Mouse (Mus musculus): Measurements from ENCODE around the gene Rbm34. TPM values are rescaled to one million over a fixed set of nuclear protein-coding genes. Genes with fewer than 3 reads are reported as not detected.
"Not testable (repeated sequence)": the region's sequence is repeated elsewhere in the genome, so short reads cannot be mapped to it uniquely, and the experiment has no call there.

Gene Rbm34
- polyA plus RNA-seq (2015; fragmentation: Nextera tagmentation; extraction: Ambion mirVana) = 23.1 and 23.7 TPM in 2 replicates

DNA sequence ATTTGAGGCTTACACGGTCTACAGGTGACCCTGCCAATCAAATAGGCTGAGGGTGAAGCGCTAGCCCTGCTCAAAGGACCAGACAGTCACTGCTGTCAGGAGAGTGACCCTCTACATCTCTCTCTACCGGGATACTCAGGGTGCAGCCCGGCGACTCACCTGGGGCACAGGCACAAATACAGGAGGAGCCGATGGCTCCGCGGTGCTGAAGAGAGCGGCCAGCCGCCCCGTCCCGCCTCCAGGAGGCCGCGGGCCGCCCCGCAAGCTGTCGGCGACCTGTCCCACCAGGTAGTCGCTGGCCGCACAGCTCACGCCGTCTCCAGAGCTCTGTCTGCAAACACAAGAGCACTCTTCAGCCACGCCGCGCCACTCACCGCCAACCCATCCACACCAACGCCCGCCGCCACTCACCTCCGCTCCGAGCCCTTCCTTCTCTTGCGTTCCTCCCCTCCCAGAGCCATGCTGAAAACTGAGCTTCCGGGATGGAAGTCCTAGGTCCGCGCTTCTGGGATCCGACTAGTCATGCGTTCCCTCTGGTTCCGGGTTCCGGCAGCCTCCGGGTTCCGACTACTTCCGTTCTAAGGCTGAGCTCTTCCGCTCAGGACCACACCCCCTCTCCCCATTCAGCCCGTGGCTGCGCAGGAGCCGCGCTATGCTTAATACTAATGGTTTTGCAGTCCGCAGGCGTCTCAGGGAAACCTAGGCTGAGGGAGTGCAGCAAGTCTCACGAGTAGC is at the start of gene Rbm34:
Gene Rbm34, minus strand, starts transcription at position 493 of the 735 bp plus-strand sequence.
- H3K27ac ChIP-seq (replicated peaks) = peak within 1 kb of the TSS; percentile 83
- under 1% methylated on average over 50 of the region's 50 CpGs for WGBS
- no peaks in the 10 kb centered on the region for H3K9me3 ChIP-seq (replicated peaks)
- no peaks in the 10 kb centered on the region for H3K27me3 ChIP-seq
- H3K36me3 ChIP-seq = peaks cover 30% of the 10 kb centered on the region
- ATAC-seq (ENCODE audit: insufficient number of reproducible peaks, low FRiP score, low TSS enrichment, low read depth) = peak; percentile 97
- peak within 1 kb of the TSS; percentile 57 for H3K9ac ChIP-seq
- H3K4me3 ChIP-seq (replicated peaks) = peak within 1 kb of the TSS; percentile 77
- peaks cover 9% of the 10 kb centered on the region for H3K4me1 ChIP-seq
- H3K4me2 ChIP-seq (replicated peaks) = peak within 1 kb of the TSS; percentile 90

DNA sequence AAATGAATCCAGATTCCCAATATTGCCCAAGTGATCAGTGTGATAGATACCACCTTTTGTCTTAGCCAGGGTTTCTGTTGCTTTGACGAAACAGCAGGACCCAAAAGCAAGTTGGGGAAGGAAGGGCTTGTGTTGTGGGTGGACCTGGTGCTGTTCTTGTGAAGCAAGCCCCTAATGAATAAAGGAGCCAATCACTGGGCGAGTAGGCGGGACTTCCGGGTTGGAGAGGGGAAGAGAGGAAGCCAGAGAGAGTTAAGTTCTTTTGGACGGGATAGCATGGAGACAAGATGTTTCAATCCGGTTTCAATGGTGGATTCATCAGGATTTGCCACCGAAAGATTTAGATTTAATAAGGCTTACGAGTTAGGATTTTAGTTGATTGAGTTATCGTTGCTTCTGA is 40.8 kb upstream of the Rbm34 start:
- Histone ChIP-seq H3K9me3 (replicated peaks) (no peaks in the 10 kb centered on the region), H3K4me1 (no peaks in the 10 kb centered on the region), H3K27me3 (no peaks in the 10 kb centered on the region), H3K4me2 (replicated peaks) (no peak overlapping the region; the same call in 1 of the 2 replicates), H3K9ac (no peak overlapping the region), H3K27ac (replicated peaks) (no peak overlapping the region), H3K36me3 (no peaks in the 10 kb centered on the region), H3K4me3 (replicated peaks) (no peak overlapping the region)
- ATAC-seq (ENCODE audit: insufficient number of reproducible peaks, low FRiP score, low TSS enrichment, low read depth) = no peak
- WGBS = 48% methylated on average over 9 of the region's 9 CpGs

DNA sequence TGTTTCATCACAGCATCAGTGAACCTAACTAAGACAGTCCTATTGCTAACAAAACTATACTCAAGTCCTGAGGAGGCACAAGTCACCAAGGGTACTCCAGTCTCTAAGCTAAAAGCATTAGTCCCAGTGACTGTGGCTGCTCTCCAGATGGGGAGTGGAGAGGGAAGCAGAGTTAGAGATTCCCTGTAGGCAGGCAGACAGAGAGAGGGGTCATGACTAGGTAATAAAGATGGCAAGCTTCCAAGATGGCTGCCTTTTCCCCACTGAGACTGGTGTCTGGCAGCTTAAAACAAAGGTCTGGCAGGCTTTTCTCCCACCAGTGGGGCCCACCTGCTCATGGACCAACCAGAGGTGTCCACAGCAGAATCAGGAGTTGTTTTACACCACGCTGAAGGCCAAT is 23.6 kb upstream of the Rbm34 start:
- H3K4me1 ChIP-seq = no peaks in the 10 kb centered on the region
- H3K27me3 ChIP-seq = no peaks in the 10 kb centered on the region
- H3K36me3 ChIP-seq = no peaks in the 10 kb centered on the region
- H3K4me2 ChIP-seq (replicated peaks) = no peak overlapping the region
- ATAC-seq (ENCODE audit: insufficient number of reproducible peaks, low FRiP score, low TSS enrichment, low read depth) = no peak
- H3K4me3 ChIP-seq (replicated peaks) = no peak overlapping the region
- H3K27ac ChIP-seq (replicated peaks) = no peak overlapping the region
- H3K9me3 ChIP-seq (replicated peaks) = no peaks in the 10 kb centered on the region
- WGBS = 74% methylated on average over 1 of the region's 1 CpGs
- H3K9ac ChIP-seq = no peak overlapping the region

GRCm38 (mm10) chr8:126989363-126990153 is 18.7 kb upstream of the Rbm34 start:
- no peaks in the 10 kb centered on the region for H3K9me3 ChIP-seq (replicated peaks)
- H3K36me3 ChIP-seq = no peaks in the 10 kb centered on the region
- 68% methylated on average over 5 of the region's 5 CpGs for WGBS
- no peak overlapping the region for H3K4me2 ChIP-seq (replicated peaks)
- no peak overlapping the region for H3K27ac ChIP-seq (replicated peaks)
- ATAC-seq (ENCODE audit: insufficient number of reproducible peaks, low FRiP score, low TSS enrichment, low read depth) = no peak
- no peaks in the 10 kb centered on the region for H3K4me1 ChIP-seq
- H3K9ac ChIP-seq = no peak overlapping the region
- no peak overlapping the region for H3K4me3 ChIP-seq (replicated peaks)
- no peaks in the 10 kb centered on the region for H3K27me3 ChIP-seq

GRCm38 (mm10) chr8:126988346-126989006 is 17.6 kb upstream of the Rbm34 start:
- 64% methylated on average over 16 of the region's 16 CpGs for WGBS
- Histone ChIP-seq H3K27me3 (no peaks in the 10 kb centered on the region), H3K9me3 (replicated peaks) (no peaks in the 10 kb centered on the region), H3K9ac (no peak overlapping the region), H3K36me3 (no peaks in the 10 kb centered on the region), H3K4me1 (no peaks in the 10 kb centered on the region), H3K4me2 (replicated peaks) (no peak overlapping the region), H3K27ac (replicated peaks) (no peak overlapping the region), H3K4me3 (replicated peaks) (no peak overlapping the region)
- ATAC-seq (ENCODE audit: insufficient number of reproducible peaks, low FRiP score, low TSS enrichment, low read depth) = no peak

DNA sequence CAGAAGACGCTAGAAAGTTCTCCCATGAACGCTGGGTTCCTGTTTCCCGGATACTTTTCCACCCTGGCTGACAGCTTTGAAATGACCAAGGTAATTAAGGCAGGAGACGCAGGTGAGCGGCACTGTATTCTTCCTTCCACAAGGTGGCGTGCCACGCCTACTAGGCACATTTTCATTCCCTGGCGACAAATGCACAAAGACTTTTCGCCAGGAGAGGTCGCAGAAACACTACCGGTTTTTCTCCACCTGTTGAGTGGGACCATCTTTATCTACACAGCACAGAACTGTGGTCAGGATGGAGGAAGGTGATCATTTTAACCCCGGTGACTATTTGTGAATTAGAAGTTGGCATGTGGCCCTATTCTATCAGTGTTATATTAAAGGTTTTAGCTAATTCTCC is 15.6 kb upstream of the Rbm34 start:
- no peak; the same call in 1 of the 2 replicates for ATAC-seq (ENCODE audit: insufficient number of reproducible peaks, low FRiP score, low TSS enrichment, low read depth)
- no peak overlapping the region for H3K27ac ChIP-seq (replicated peaks)
- H3K4me2 ChIP-seq (replicated peaks) = no peak overlapping the region
- WGBS = 2% methylated on average over 12 of the region's 12 CpGs
- no peak overlapping the region for H3K9ac ChIP-seq
- H3K4me1 ChIP-seq = no peaks in the 10 kb centered on the region
- H3K36me3 ChIP-seq = no peaks in the 10 kb centered on the region
- H3K4me3 ChIP-seq (replicated peaks) = no peak overlapping the region
- no peaks in the 10 kb centered on the region for H3K9me3 ChIP-seq (replicated peaks)
- H3K27me3 ChIP-seq = no peaks in the 10 kb centered on the region

DNA sequence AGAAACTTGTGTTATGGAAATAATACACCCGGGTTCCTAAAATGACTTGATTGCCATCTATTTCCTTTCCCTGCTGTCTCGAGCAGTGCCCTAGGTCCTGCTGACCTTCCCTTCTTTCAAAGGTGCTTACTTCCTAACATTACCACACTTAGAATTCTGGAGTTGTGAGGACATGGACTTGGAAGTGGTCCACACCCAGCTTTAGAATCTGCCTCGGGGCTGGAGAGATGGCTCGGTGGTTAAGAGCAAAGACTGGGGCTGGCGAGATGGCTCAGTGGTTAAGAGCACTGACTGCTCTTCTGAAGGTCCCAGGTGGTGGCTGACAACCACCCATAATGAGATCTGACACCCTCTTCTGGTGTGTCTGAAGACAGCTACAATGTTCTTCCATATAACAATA is 9.2 kb upstream of the Rbm34 start:
- Histone ChIP-seq H3K27me3 (no peaks in the 10 kb centered on the region; the same call in 1 of the 2 replicates), H3K4me2 (replicated peaks) (no peak overlapping the region), H3K36me3 (no peaks in the 10 kb centered on the region), H3K4me3 (replicated peaks) (no peak overlapping the region), H3K27ac (replicated peaks) (no peak overlapping the region), H3K9ac (no peak overlapping the region), H3K4me1 (0 out of 2 replicates have a peak, but pooled peaks cover 8% of the 10 kb centered on the region), H3K9me3 (replicated peaks) (no peaks in the 10 kb centered on the region)
- 35% methylated on average over 5 of the region's 5 CpGs for WGBS
- no peak for ATAC-seq (ENCODE audit: insufficient number of reproducible peaks, low FRiP score, low TSS enrichment, low read depth)

GRCm38 (mm10) chr8:126979091-126979920 is 8.4 kb upstream of the Rbm34 start:
- no peak for ATAC-seq (ENCODE audit: insufficient number of reproducible peaks, low FRiP score, low TSS enrichment, low read depth)
- H3K9ac ChIP-seq = no peak overlapping the region

DNA sequence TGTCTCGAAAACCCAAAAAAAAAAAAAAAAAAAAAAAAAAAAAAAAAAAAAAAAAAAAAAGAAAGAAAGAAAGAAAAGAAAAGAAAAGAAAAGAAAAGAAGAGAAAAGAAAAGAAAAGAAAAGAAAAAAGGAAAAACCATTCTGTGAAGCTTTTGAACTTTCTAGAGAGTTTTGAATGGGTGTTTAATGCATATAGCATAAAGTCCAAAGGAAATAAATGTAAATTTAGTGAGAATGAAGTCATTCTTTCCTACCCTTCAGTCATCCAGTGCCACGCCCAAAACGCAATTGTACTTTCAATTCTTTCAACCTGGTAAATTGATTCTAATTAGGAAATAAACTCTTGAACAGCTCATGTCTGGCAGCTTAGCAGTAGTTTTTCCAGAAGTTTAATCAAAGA is 7.7 kb upstream of the Rbm34 start:
- not testable (repeated sequence) for ATAC-seq (ENCODE audit: insufficient number of reproducible peaks, low FRiP score, low TSS enrichment, low read depth); H3K9ac ChIP-seq; H3K9me3 ChIP-seq (replicated peaks); H3K4me1 ChIP-seq; H3K27ac ChIP-seq (replicated peaks); H3K27me3 ChIP-seq; H3K36me3 ChIP-seq
- Histone ChIP-seq H3K4me2 (replicated peaks) (peak overlapping the region; percentile 46), H3K4me3 (replicated peaks) (peak overlapping the region; percentile 30)
- 42% methylated on average over 2 of the region's 3 CpGs for WGBS

More at GRCm38 (mm10) chr8:126979091-126979920, 8.4 kb upstream of the Rbm34 start:
- 0 out of 2 replicates have a peak, but pooled peaks cover 8% of the 10 kb centered on the region for H3K4me1 ChIP-seq
- no peak overlapping the region for H3K27ac ChIP-seq (replicated peaks)
- peak overlapping the region; percentile 30 for H3K4me3 ChIP-seq (replicated peaks)
- H3K36me3 ChIP-seq = no peaks in the 10 kb centered on the region
- no peaks in the 10 kb centered on the region; the same call in 1 of the 2 replicates for H3K27me3 ChIP-seq
- peak overlapping the region; percentile 46 for H3K4me2 ChIP-seq (replicated peaks)
- 17% methylated on average over 27 of the region's 27 CpGs for WGBS
- H3K9me3 ChIP-seq (replicated peaks) = no peaks in the 10 kb centered on the region

- no peak overlapping the region for H3K4me2 ChIP-seq (replicated peaks)
- no peaks in the 10 kb centered on the region for H3K36me3 ChIP-seq
- H3K4me3 ChIP-seq (replicated peaks) = no peak overlapping the region
- no peak overlapping the region for H3K9ac ChIP-seq
- 63% methylated on average over 10 of the region's 10 CpGs for WGBS
- ATAC-seq (ENCODE audit: insufficient number of reproducible peaks, low FRiP score, low TSS enrichment, low read depth) = no peak
- no peak overlapping the region for H3K27ac ChIP-seq (replicated peaks)
- 0 out of 2 replicates have a peak, but pooled peaks cover 8% of the 10 kb centered on the region for H3K4me1 ChIP-seq
- H3K27me3 ChIP-seq = no peaks in the 10 kb centered on the region; the same call in 1 of the 2 replicates
- H3K9me3 ChIP-seq (replicated peaks) = no peaks in the 10 kb centered on the region
Observed at GRCm38 (mm10) chr8:126978028-126978427, 7.2 kb upstream of the Rbm34 start.
